ENCODE assay signal across 14 mouse cellular contexts in the genomic region with DNA sequence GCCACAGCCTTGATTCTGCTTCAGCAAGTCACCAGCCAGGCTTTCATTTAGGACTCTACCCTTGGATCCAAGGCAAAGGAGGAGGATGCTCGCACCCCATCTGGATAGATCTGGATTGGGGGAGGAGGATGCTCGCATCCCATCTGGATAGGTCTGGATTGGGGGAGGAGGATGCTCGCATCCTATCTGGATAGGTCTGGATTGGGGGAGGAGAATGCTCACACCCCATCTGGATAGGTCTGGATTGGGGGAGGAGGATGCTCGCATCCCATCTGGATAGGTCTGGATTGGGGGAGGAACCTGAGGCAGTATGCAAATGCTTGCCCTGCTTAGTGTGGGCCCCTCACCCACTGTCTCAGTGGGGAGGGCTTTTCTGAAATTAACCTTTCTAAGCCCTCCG.
"Had no signal": no experiment of that assay in that cellular context is flagged by ENCODE, and none has a peak within 500 bp of the region (broad histone marks: within the 10 kb centered on the region; RNA-seq: fewer than 3 reads in every experiment).

No protein-coding gene starts in this region.

- H3K27ac ChIP-seq: limb, embryonic 12.5 days; liver, embryonic 13.5 days; lung, embryonic 15.5 days; macrophage; midbrain, embryonic 15.5 days; stomach, postnatal 0 days had no signal

- H3K36me3 ChIP-seq: limb, embryonic 12.5 days; liver, embryonic 13.5 days; lung, embryonic 15.5 days; midbrain, embryonic 15.5 days had no signal

- H3K4me1 ChIP-seq: limb, embryonic 12.5 days; liver, embryonic 13.5 days; lung, embryonic 15.5 days; midbrain, embryonic 15.5 days had no signal

- H3K27me3 ChIP-seq: limb, embryonic 12.5 days; lung, embryonic 15.5 days; midbrain, embryonic 15.5 days had no signal

- H3K9me3 ChIP-seq: limb, embryonic 12.5 days; liver, embryonic 13.5 days; lung, embryonic 15.5 days; midbrain, embryonic 15.5 days had no signal

- H3K4me2 ChIP-seq: limb, embryonic 12.5 days; liver, embryonic 13.5 days; lung, embryonic 15.5 days; midbrain, embryonic 11.5 days; midbrain, embryonic 15.5 days had no signal

- H3K4me3 ChIP-seq: limb, embryonic 12.5 days; liver, embryonic 13.5 days; lung, embryonic 15.5 days; megakaryocyte, embryonic 14.5 days; midbrain, embryonic 15.5 days had no signal

- H3K9ac ChIP-seq: limb, embryonic 12.5 days; liver, embryonic 13.5 days; liver, postnatal 0 days; lung, embryonic 15.5 days; midbrain, embryonic 15.5 days had no signal

- ATAC-seq: liver, postnatal 0 days; midbrain, embryonic 15.5 days had no signal

- DNase-seq: kidney, adult 9 months; kidney, postnatal 25 days; liver; liver, embryonic 13.5 days; liver, postnatal 0 days; lung, postnatal 14 days; thymus, postnatal 4 days had no signal
